Mouse (Mus musculus): Measurements from ENCODE around the gene A630001G21Rik. TPM values are rescaled to one million over a fixed set of nuclear protein-coding genes. Genes with fewer than 3 reads are reported as not detected.

Gene A630001G21Rik
- total RNA-seq, 1 experiment = 0.76 TPM

- no peaks in the 10 kb centered on the region for H3K9me3 ChIP-seq (ENCODE audit: control insufficient read depth, insufficient read depth, low read depth, low read length)
- in situ Hi-C loops (cut with MboI; ENCODE audit: low sequenced_read_pairs in 2 of 2, unreplicated experiment in 2 of 2) = no loop called here
- H3K27ac ChIP-seq (ENCODE audit: insufficient read depth, low read depth, low read length, poor library complexity, severe bottlenecking) = no peak overlapping the region
- no peak overlapping the region for H3K9ac ChIP-seq (ENCODE audit: insufficient read depth, low read depth, low read length, poor library complexity, severe bottlenecking)
- H3K36me3 ChIP-seq (ENCODE audit: control insufficient read depth, insufficient read depth, low read length, poor library complexity, severe bottlenecking) = no peaks in the 10 kb centered on the region
- no peak for TF ChIP-seq CHD2 (IDR thresholded peaks at IDR 0.05; ENCODE audit: low read depth, low read length)
- no peak for TF ChIP-seq ZNF384 (IDR thresholded peaks at IDR 0.05; ENCODE audit: low read depth, low read length)
- TF ChIP-seq ZC3H11A (IDR thresholded peaks at IDR 0.05; ENCODE audit: borderline replicate concordance, low read depth, low read length) = no peak
- TF ChIP-seq HCFC1 (IDR thresholded peaks at IDR 0.05; ENCODE audit: borderline replicate concordance, insufficient read depth, low read length) = no peak
- no peak for TF ChIP-seq MAFK (IDR thresholded peaks at IDR 0.05; ENCODE audit: insufficient read depth, low read depth, low read length)
- H3K4me1 ChIP-seq (ENCODE audit: control insufficient read depth in 2 of 2, insufficient read depth in 2 of 2, low read length in 2 of 2, poor library complexity in 1 of 2) = peaks cover 0 to 2% of the 10 kb centered on the region in 2 experiments; a peak in 1 of 4 replicates
- H3K4me3 ChIP-seq (ENCODE audit: insufficient read depth in 1 of 2, low read depth in 1 of 2, low read length in 2 of 2, poor library complexity in 1 of 2, severe bottlenecking in 1 of 2) = no peak overlapping the region
- DNase-seq (ENCODE audit: low read depth, low spot score) = no peak
These were observed 58.1 kb downstream of the A630001G21Rik start for GRCm38 (mm10) chr1:85720220-85720893.

DNA sequence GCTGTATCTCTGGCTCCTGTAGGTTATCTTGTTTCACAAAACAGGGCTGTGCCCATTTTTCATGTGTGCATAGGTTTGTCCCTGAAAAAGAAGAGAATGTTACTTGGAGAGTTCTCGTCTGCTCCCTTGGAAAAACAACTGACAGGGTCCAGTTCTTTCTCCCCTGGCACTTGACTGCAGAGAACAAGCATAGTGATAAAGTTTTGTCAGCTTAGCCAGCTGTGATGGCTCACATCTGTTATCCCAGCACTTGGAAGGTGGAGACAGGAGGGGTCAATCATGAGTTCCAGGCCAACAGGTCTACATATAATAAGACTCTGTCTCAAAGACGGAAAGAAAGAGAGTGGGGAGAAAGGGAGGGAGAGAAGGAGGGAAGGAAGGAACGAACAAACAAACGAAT, 59.4 kb downstream of the A630001G21Rik start:
- in situ Hi-C loops (cut with MboI; ENCODE audit: low sequenced_read_pairs in 2 of 2, unreplicated experiment in 2 of 2) = no loop called here
- no peak overlapping the region for H3K9ac ChIP-seq (ENCODE audit: insufficient read depth, low read depth, low read length, poor library complexity, severe bottlenecking)
- no peak for DNase-seq (ENCODE audit: low read depth, low spot score)

GRCm38 (mm10) chr1:85716447-85717027, 61.9 kb downstream of the A630001G21Rik start:
- H3K4me3 ChIP-seq (ENCODE audit: insufficient read depth in 1 of 2, low read depth in 1 of 2, low read length in 2 of 2, poor library complexity in 1 of 2, severe bottlenecking in 1 of 2) = no peak overlapping the region
- H3K9me3 ChIP-seq (ENCODE audit: control insufficient read depth, insufficient read depth, low read depth, low read length) = no peaks in the 10 kb centered on the region
- H3K27ac ChIP-seq (ENCODE audit: insufficient read depth, low read depth, low read length, poor library complexity, severe bottlenecking) = no peak overlapping the region
- no peaks in the 10 kb centered on the region for H3K4me1 ChIP-seq (ENCODE audit: control insufficient read depth in 2 of 2, insufficient read depth in 2 of 2, low read length in 2 of 2, poor library complexity in 1 of 2)
- in situ Hi-C loops (cut with MboI; ENCODE audit: low sequenced_read_pairs in 2 of 2, unreplicated experiment in 2 of 2) = no loop called here
- DNase-seq (ENCODE audit: low read depth, low spot score) = no peak
- H3K9ac ChIP-seq (ENCODE audit: insufficient read depth, low read depth, low read length, poor library complexity, severe bottlenecking) = no peak overlapping the region
- H3K36me3 ChIP-seq (ENCODE audit: control insufficient read depth, insufficient read depth, low read length, poor library complexity, severe bottlenecking) = no peaks in the 10 kb centered on the region
- TF ChIP-seq ZC3H11A (IDR thresholded peaks at IDR 0.05; ENCODE audit: borderline replicate concordance, low read depth, low read length) = no peak
- TF ChIP-seq ZNF384 (IDR thresholded peaks at IDR 0.05; ENCODE audit: low read depth, low read length) = no peak
- no peak for TF ChIP-seq HCFC1 (IDR thresholded peaks at IDR 0.05; ENCODE audit: borderline replicate concordance, insufficient read depth, low read length)
- TF ChIP-seq CHD2 (IDR thresholded peaks at IDR 0.05; ENCODE audit: low read depth, low read length) = no peak
- no peak for TF ChIP-seq MAFK (IDR thresholded peaks at IDR 0.05; ENCODE audit: insufficient read depth, low read depth, low read length)

More for the DNA sequence above, 59.4 kb downstream of the A630001G21Rik start:
- Histone ChIP-seq H3K9me3 (ENCODE audit: control insufficient read depth, insufficient read depth, low read depth, low read length) (no peaks in the 10 kb centered on the region), H3K4me3 (ENCODE audit: insufficient read depth in 1 of 2, low read depth in 1 of 2, low read length in 2 of 2, poor library complexity in 1 of 2, severe bottlenecking in 1 of 2) (no peak overlapping the region), H3K4me1 (ENCODE audit: control insufficient read depth in 2 of 2, insufficient read depth in 2 of 2, low read length in 2 of 2, poor library complexity in 1 of 2) (peaks cover 0 to 2% of the 10 kb centered on the region in 2 experiments; a peak in 1 of 4 replicates), H3K36me3 (ENCODE audit: control insufficient read depth, insufficient read depth, low read length, poor library complexity, severe bottlenecking) (no peaks in the 10 kb centered on the region), H3K27ac (ENCODE audit: insufficient read depth, low read depth, low read length, poor library complexity, severe bottlenecking) (no peak overlapping the region)
- no peak for TF ChIP-seq HCFC1 (IDR thresholded peaks at IDR 0.05; ENCODE audit: borderline replicate concordance, insufficient read depth, low read length)
- TF ChIP-seq ZC3H11A (IDR thresholded peaks at IDR 0.05; ENCODE audit: borderline replicate concordance, low read depth, low read length) = no peak
- TF ChIP-seq CHD2 (IDR thresholded peaks at IDR 0.05; ENCODE audit: low read depth, low read length) = no peak
- no peak for TF ChIP-seq ZNF384 (IDR thresholded peaks at IDR 0.05; ENCODE audit: low read depth, low read length)
- no peak for TF ChIP-seq MAFK (IDR thresholded peaks at IDR 0.05; ENCODE audit: insufficient read depth, low read depth, low read length)

DNA sequence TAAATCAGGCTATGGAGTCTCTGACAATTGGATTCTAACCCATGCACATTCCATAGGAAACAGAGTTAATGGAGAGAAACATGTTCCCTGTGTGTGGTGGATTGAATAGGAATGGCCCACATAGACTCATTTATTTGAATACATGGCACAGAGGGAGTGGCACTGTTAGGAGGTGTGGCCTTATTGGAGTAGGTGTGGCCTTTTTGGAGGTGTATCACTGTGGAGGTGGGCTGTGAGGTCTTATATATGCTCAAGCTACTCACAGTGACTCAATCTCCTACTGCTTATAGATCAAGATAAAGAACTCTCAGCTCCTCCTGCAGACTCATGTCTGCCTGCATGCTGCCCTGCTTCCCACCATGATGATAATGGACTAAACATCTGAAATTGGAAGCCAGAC, 63.9 kb downstream of the A630001G21Rik start:
- Histone ChIP-seq H3K9me3 (ENCODE audit: control insufficient read depth, insufficient read depth, low read depth, low read length) (no peaks in the 10 kb centered on the region), H3K36me3 (ENCODE audit: control insufficient read depth, insufficient read depth, low read length, poor library complexity, severe bottlenecking) (no peaks in the 10 kb centered on the region), H3K4me3 (ENCODE audit: insufficient read depth in 1 of 2, low read depth in 1 of 2, low read length in 2 of 2, poor library complexity in 1 of 2, severe bottlenecking in 1 of 2) (no peak overlapping the region), H3K4me1 (ENCODE audit: control insufficient read depth in 2 of 2, insufficient read depth in 2 of 2, low read length in 2 of 2, poor library complexity in 1 of 2) (no peaks in the 10 kb centered on the region), H3K9ac (ENCODE audit: insufficient read depth, low read depth, low read length, poor library complexity, severe bottlenecking) (no peak overlapping the region), H3K27ac (ENCODE audit: insufficient read depth, low read depth, low read length, poor library complexity, severe bottlenecking) (no peak overlapping the region)
- DNase-seq (ENCODE audit: low read depth, low spot score) = no peak
- no peak for TF ChIP-seq CHD2 (IDR thresholded peaks at IDR 0.05; ENCODE audit: low read depth, low read length)
- TF ChIP-seq HCFC1 (IDR thresholded peaks at IDR 0.05; ENCODE audit: borderline replicate concordance, insufficient read depth, low read length) = no peak
- no peak for TF ChIP-seq MAFK (IDR thresholded peaks at IDR 0.05; ENCODE audit: insufficient read depth, low read depth, low read length)
- no peak for TF ChIP-seq ZNF384 (IDR thresholded peaks at IDR 0.05; ENCODE audit: low read depth, low read length)
- in situ Hi-C loops (cut with MboI; ENCODE audit: low sequenced_read_pairs in 2 of 2, unreplicated experiment in 2 of 2) = no loop called here
